Mouse (Mus musculus) MEL (cell line): ENCODE data around the gene Senp5. TPM values are rescaled to one million over a fixed set of nuclear protein-coding genes. Genes with fewer than 3 reads are reported as not detected.

Source experiments
- DNase-seq: peaks from one replicate; pipeline ENCODE4 v3.0.0; 2011; ENCODE audit warnings: low read depth, low spot score
- H3K27ac ChIP-seq: 2 replicates; pipeline ENCODE4 v1.5.1; 2012; ENCODE audit warnings: low read depth, mild to moderate bottlenecking, control low read depth, low read length, moderate library complexity; ENCODE audit not compliant: control insufficient read depth
- H3K27me3 ChIP-seq, 2 experiments: fragments of 150-350 bp in 1 of 2; sonication (generic) in 1 of 2; 2 replicates each; pipeline ENCODE4 v1.6.1; 2012; ENCODE audit warnings: low read length in 2 of 2, mild to moderate bottlenecking in 2 of 2, improper control_type of control experiment in 1 of 2, moderate library complexity in 1 of 2; ENCODE audit not compliant: insufficient read depth in 2 of 2, control insufficient read depth in 1 of 2
- H3K36me3 ChIP-seq, 2 experiments: 2 replicates each; pipeline ENCODE4 v1.6.1; 2012 to 2014; ENCODE audit warnings: low read length in 2 of 2, improper control_type of control experiment in 1 of 2, inconsistent platforms in 1 of 2, mild to moderate bottlenecking in 1 of 2; ENCODE audit not compliant: insufficient read depth in 2 of 2, control insufficient read depth in 1 of 2
- H3K4me1 ChIP-seq, 2 experiments: fragments of 150-350 bp in 1 of 2; sonication (generic) in 1 of 2; 2 replicates each; pipeline ENCODE4 v1.6.1; 2012; ENCODE audit warnings: low read length in 2 of 2, improper control_type of control experiment in 1 of 2, mild to moderate bottlenecking in 1 of 2; ENCODE audit not compliant: insufficient read depth in 2 of 2, control insufficient read depth in 1 of 2
- H3K4me3 ChIP-seq, 2 experiments: fragments of 150-350 bp in 1 of 2; sonication (generic) in 1 of 2; 2 replicates each; pipeline ENCODE4 v1.5.1; 2012; ENCODE audit warnings: low read depth in 2 of 2, low read length in 2 of 2, mild to moderate bottlenecking in 2 of 2, moderate library complexity in 2 of 2, control low read depth in 1 of 2, improper control_type of control experiment in 1 of 2; ENCODE audit not compliant: control insufficient read depth in 1 of 2, insufficient read depth in 1 of 2
- H3K79me2 ChIP-seq: 2 replicates; pipeline ENCODE4 v1.6.1; 2012; ENCODE audit warnings: mild to moderate bottlenecking, low read length, moderate library complexity; ENCODE audit not compliant: control insufficient read depth, poor library complexity, insufficient read depth
- H3K9ac ChIP-seq: 2 replicates; pipeline ENCODE4 v1.6.1; 2012; ENCODE audit warnings: low read depth, mild to moderate bottlenecking, control low read depth, low read length, moderate library complexity; ENCODE audit not compliant: control insufficient read depth, poor library complexity, severe bottlenecking
- H3K9me3 ChIP-seq: fragments of 150-350 bp; sonication (generic); replicated peaks from 2 replicates; pipeline ENCODE4 v1.6.1; 2012; ENCODE audit warnings: mild to moderate bottlenecking, low read length, improper control_type of control experiment, moderate library complexity; ENCODE audit not compliant: insufficient read depth
- BHLHE40 ChIP-seq: IDR thresholded peaks from 2 replicates; pipeline ENCODE4 v1.6.1; 2012; ENCODE audit warnings: low read depth, mild to moderate bottlenecking, inconsistent platforms, low read length, improper control_type of control experiment, borderline replicate concordance
- CTCF ChIP-seq, 3 experiments: IDR thresholded peaks in 2 of 3; conservative IDR thresholded peaks in 1 of 3; 2 replicates each; pipeline ENCODE4 v1.5.1; 2011 to 2012; ENCODE audit warnings: low read length in 3 of 3, low read depth in 2 of 3, mild to moderate bottlenecking in 2 of 3, improper control_type of control experiment in 1 of 3, inconsistent platforms in 1 of 3, mixed read lengths in 1 of 3, moderate library complexity in 1 of 3; ENCODE audit not compliant: control insufficient read depth in 1 of 3, insufficient read depth in 1 of 3, poor library complexity in 1 of 3, severe bottlenecking in 1 of 3
- ELF1 ChIP-seq: IDR thresholded peaks from 2 replicates; pipeline ENCODE4 v1.6.1; 2014; ENCODE audit warnings: low read depth, mild to moderate bottlenecking, inconsistent platforms, low read length, improper control_type of control experiment, moderate library complexity
- EP300 ChIP-seq, 2 experiments: IDR thresholded peaks; 2 replicates each; pipeline ENCODE4 v1.6.1; 2011; ENCODE audit warnings: improper control_type of control experiment in 2 of 2, low read length in 2 of 2, low read depth in 1 of 2, mild to moderate bottlenecking in 1 of 2
- GABPA ChIP-seq: IDR thresholded peaks from 2 replicates; pipeline ENCODE4 v1.6.1; 2012; ENCODE audit warnings: low read depth, mild to moderate bottlenecking, inconsistent platforms, low read length, improper control_type of control experiment, moderate library complexity
- HCFC1 ChIP-seq: IDR thresholded peaks from 2 replicates; pipeline ENCODE4 v1.6.1; 2012; ENCODE audit warnings: low read depth, mild to moderate bottlenecking, inconsistent platforms, low read length, improper control_type of control experiment, moderate library complexity
- JUND ChIP-seq: IDR thresholded peaks from 2 replicates; pipeline ENCODE4 v1.6.1; 2011; ENCODE audit warnings: low read depth, mild to moderate bottlenecking, improper control_type of control experiment, low read length
- KAT2A ChIP-seq: conservative IDR thresholded peaks from 2 replicates; pipeline ENCODE4 v1.6.1; 2012; ENCODE audit warnings: low read depth, low read length, improper control_type of control experiment, inconsistent platforms
- MAX ChIP-seq: IDR thresholded peaks from 2 replicates; pipeline ENCODE4 v1.6.1; 2011; ENCODE audit warnings: low read length, improper control_type of control experiment
- MAZ ChIP-seq: IDR thresholded peaks from 2 replicates; pipeline ENCODE4 v1.6.1; 2012; ENCODE audit warnings: low read depth, mild to moderate bottlenecking, inconsistent platforms, low read length, improper control_type of control experiment
- MXI1 ChIP-seq: IDR thresholded peaks from 2 replicates; pipeline ENCODE4 v1.6.1; 2011; ENCODE audit warnings: mild to moderate bottlenecking, low read depth, low read length, improper control_type of control experiment
- MYB ChIP-seq: IDR thresholded peaks from 2 replicates; pipeline ENCODE4 v1.6.1; 2011; ENCODE audit warnings: mild to moderate bottlenecking, low read depth, low read length, improper control_type of control experiment
- MYC ChIP-seq: IDR thresholded peaks from 2 replicates; pipeline ENCODE4 v1.6.1; 2011; ENCODE audit warnings: low read depth, mild to moderate bottlenecking, low read length, improper control_type of control experiment, moderate library complexity
- NELFE ChIP-seq: IDR thresholded peaks from 2 replicates; pipeline ENCODE4 v1.6.1; 2011; ENCODE audit warnings: low read depth, low read length, improper control_type of control experiment
- NRF1 ChIP-seq: IDR thresholded peaks from 2 replicates; pipeline ENCODE4 v1.6.1; 2014; ENCODE audit warnings: low read depth, mild to moderate bottlenecking, inconsistent platforms, low read length, improper control_type of control experiment, moderate library complexity; ENCODE audit not compliant: poor library complexity, insufficient read depth, severe bottlenecking
- POLR2A ChIP-seq, 2 experiments: IDR thresholded peaks; 2 replicates each; pipeline ENCODE4 v1.6.1; 2011 to 2012; ENCODE audit warnings: low read length in 2 of 2, mild to moderate bottlenecking in 2 of 2, control low read depth in 1 of 2, improper control_type of control experiment in 1 of 2, low read depth in 1 of 2, moderate library complexity in 1 of 2; ENCODE audit not compliant: control insufficient read depth in 1 of 2, insufficient read depth in 1 of 2, poor library complexity in 1 of 2
- POLR2AphosphoS5 ChIP-seq: IDR thresholded peaks from 2 replicates; pipeline ENCODE4 v1.6.1; 2012; ENCODE audit warnings: low read depth, borderline replicate concordance, mild to moderate bottlenecking, inconsistent platforms, low read length, moderate library complexity, mixed read lengths
- RAD21 ChIP-seq: IDR thresholded peaks from 2 replicates; pipeline ENCODE4 v1.6.1; 2011; ENCODE audit warnings: mild to moderate bottlenecking, low read depth, low read length, improper control_type of control experiment
- RCOR1 ChIP-seq: IDR thresholded peaks from 2 replicates; pipeline ENCODE4 v1.6.1; 2012; ENCODE audit warnings: low read depth, mild to moderate bottlenecking, inconsistent platforms, low read length, improper control_type of control experiment
- SIN3A ChIP-seq: IDR thresholded peaks from 2 replicates; pipeline ENCODE4 v1.6.1; 2012; ENCODE audit warnings: low read length, improper control_type of control experiment, inconsistent platforms
- TAL1 ChIP-seq: IDR thresholded peaks from 2 replicates; pipeline ENCODE4 v1.6.1; 2012; ENCODE audit warnings: mild to moderate bottlenecking, inconsistent platforms, low read length, moderate library complexity, mixed read lengths
- TBP ChIP-seq: IDR thresholded peaks from 2 replicates; pipeline ENCODE4 v1.8.0; 2011; ENCODE audit warnings: low read depth, low read length, improper control_type of control experiment
- UBTF ChIP-seq: IDR thresholded peaks from 2 replicates; pipeline ENCODE4 v1.6.1; 2012; ENCODE audit warnings: low read depth, mild to moderate bottlenecking, inconsistent platforms, low read length, improper control_type of control experiment, moderate library complexity, borderline replicate concordance; ENCODE audit not compliant: insufficient read depth
- USF1 ChIP-seq: IDR thresholded peaks from 2 replicates; pipeline ENCODE4 v1.6.1; 2014; ENCODE audit warnings: low read depth, mild to moderate bottlenecking, inconsistent platforms, low read length, improper control_type of control experiment, moderate library complexity
- USF2 ChIP-seq, 2 experiments: IDR thresholded peaks; 2 replicates each; pipeline ENCODE4 v1.6.1; 2011 to 2012; ENCODE audit warnings: improper control_type of control experiment in 2 of 2, low read length in 2 of 2, borderline replicate concordance in 1 of 2, inconsistent platforms in 1 of 2, low read depth in 1 of 2, mild to moderate bottlenecking in 1 of 2; ENCODE audit not compliant: insufficient read depth in 1 of 2
- ZC3H11A ChIP-seq: IDR thresholded peaks from 2 replicates; pipeline ENCODE4 v1.6.1; 2012; ENCODE audit warnings: low read depth, mild to moderate bottlenecking, inconsistent platforms, low read length, improper control_type of control experiment
- ZKSCAN1 ChIP-seq: IDR thresholded peaks from 2 replicates; pipeline ENCODE4 v1.6.1; 2012; ENCODE audit warnings: low read depth, mild to moderate bottlenecking, inconsistent platforms, low read length, improper control_type of control experiment, moderate library complexity
- polyA plus RNA-seq, 2 experiments: library from polyadenylated mRNA; stranded (reverse) in 1 of 2; unstranded in 1 of 2; fragments of >175 nt in 1 of 2; fragments of >200 nt in 1 of 2; gene quantifications; 2 replicates each; pipeline versions ENCODE4 v1.2.1 to v1.2.4; 2012; ENCODE audit warnings: low replicate concordance in 2 of 2, low read depth in 1 of 2; ENCODE audit not compliant: insufficient read length in 2 of 2, insufficient read depth in 1 of 2, missing spikeins in 1 of 2
- total RNA-seq: library from RNA; depleted of rRNA; stranded (reverse); fragments of 300-350 nt; gene quantifications from 2 replicates; pipeline ENCODE4 v1.2.3, GENCODE M21; 2012

The Senp5 gene
- total and polyA plus RNA-seq, 3 experiments, result 10.3 to 12.5 TPM; not detected in 1

GRCm38 (mm10) chr16:31963224-31963623 is 39.9 kb downstream of the Senp5 start:
- H3K9ac ChIP-seq, result no peak overlapping the region
- H3K79me2 ChIP-seq, result no peaks in the 10 kb centered on the region
- no peaks in the 10 kb centered on the region for H3K9me3 ChIP-seq
- H3K4me3 ChIP-seq, result no peak overlapping the region
- no peak for TF ChIP-seq KAT2A
- TF ChIP-seq MXI1, result no peak
- no peak for TF ChIP-seq CTCF (IDR thresholded peaks at IDR 0.05 in 2 of 3, conservative IDR thresholded peaks at IDR 0.05 in 1 of 3; ENCODE audit: control insufficient read depth in 1 of 3, insufficient read depth in 1 of 3, low read depth in 2 of 3, low read length in 3 of 3, poor library complexity in 1 of 3, severe bottlenecking in 1 of 3)
- no peak for TF ChIP-seq RCOR1
- no peak for TF ChIP-seq UBTF
- no peak for TF ChIP-seq ZKSCAN1
- TF ChIP-seq POLR2AphosphoS5, result no peak
- TF ChIP-seq MYC, result no peak
- no peak for TF ChIP-seq MYB
- TF ChIP-seq JUND, result no peak
- no peak for TF ChIP-seq POLR2A (IDR thresholded peaks at IDR 0.05; ENCODE audit: control insufficient read depth in 1 of 2, insufficient read depth in 1 of 2, low read depth in 1 of 2, low read length in 2 of 2, poor library complexity in 1 of 2)
- TF ChIP-seq, all 39 proteins: peak for 0
- H3K27ac ChIP-seq, result no peak overlapping the region
- no peaks in the 10 kb centered on the region for H3K27me3 ChIP-seq
- DNase-seq, result no peak
- H3K4me1 ChIP-seq, result no peaks in the 10 kb centered on the region
- peaks cover 0 to 10% of the 10 kb centered on the region in 2 experiments; a peak in 2 of 4 replicates for H3K36me3 ChIP-seq

- DNase-seq, result peak; percentile 96
- H3K4me3 ChIP-seq, result peak within 1 kb of the TSS; percentile 85 to 90
- H3K27me3 ChIP-seq, result no peaks in the 10 kb centered on the region
- peaks cover 63% of the 10 kb centered on the region for H3K79me2 ChIP-seq
- no peaks in the 10 kb centered on the region for H3K9me3 ChIP-seq
- H3K9ac ChIP-seq, result peak within 1 kb of the TSS; percentile 90
- peak within 1 kb of the TSS; percentile 63 for H3K27ac ChIP-seq
- peaks cover 2 to 13% of the 10 kb centered on the region in 2 experiments; a peak in 3 of 4 replicates for H3K36me3 ChIP-seq
- peaks cover 4 to 9% of the 10 kb centered on the region in 2 experiments; a peak in 3 of 4 replicates for H3K4me1 ChIP-seq
- TF ChIP-seq RCOR1, result 0 out of 2 replicates have a peak, but pooled peaks have one; percentile 24
- peak; percentile 84 for TF ChIP-seq USF1
- TF ChIP-seq BHLHE40, result 0 out of 2 replicates have a peak, but pooled peaks have one; percentile 54
- peak; percentile 98 for TF ChIP-seq HCFC1
- peak; percentile 87 for TF ChIP-seq MYC
- peak; percentile 20; the same call in 1 of the 2 replicates for TF ChIP-seq ZC3H11A
- peak; percentile 82; the same call in 1 of the 2 replicates for TF ChIP-seq KAT2A
- no peak for TF ChIP-seq USF2 (IDR thresholded peaks at IDR 0.05; ENCODE audit: borderline replicate concordance in 1 of 2, insufficient read depth in 1 of 2, low read depth in 1 of 2, low read length in 2 of 2)
- TF ChIP-seq MAX, result peak; percentile 90
- no peak; the same call in 1 of the 2 replicates for TF ChIP-seq JUND
- TF ChIP-seq MXI1, result peak; percentile 99
- TF ChIP-seq GABPA, result peak; percentile 66; the same call in 1 of the 2 replicates
- no peak for TF ChIP-seq NRF1
- peak in 1 of 2 experiments; percentile 51; a peak in 2 of 4 replicates for TF ChIP-seq EP300 (IDR thresholded peaks at IDR 0.05; ENCODE audit: low read depth in 1 of 2, low read length in 2 of 2)
- no peak for TF ChIP-seq CTCF (IDR thresholded peaks at IDR 0.05 in 2 of 3, conservative IDR thresholded peaks at IDR 0.05 in 1 of 3; ENCODE audit: control insufficient read depth in 1 of 3, insufficient read depth in 1 of 3, low read depth in 2 of 3, low read length in 3 of 3, poor library complexity in 1 of 3, severe bottlenecking in 1 of 3)
- no peak for TF ChIP-seq RAD21
- peak; percentile 93 to 95 for TF ChIP-seq POLR2A (IDR thresholded peaks at IDR 0.05; ENCODE audit: control insufficient read depth in 1 of 2, insufficient read depth in 1 of 2, low read depth in 1 of 2, low read length in 2 of 2, poor library complexity in 1 of 2)
- no peak for TF ChIP-seq TAL1
- no peak for TF ChIP-seq ZKSCAN1
- TF ChIP-seq MAZ, result peak; percentile 85
- peak; percentile 98 for TF ChIP-seq SIN3A
- peak; percentile 64; the same call in 1 of the 2 replicates for TF ChIP-seq TBP
- no peak for TF ChIP-seq MYB
- TF ChIP-seq ELF1, result peak; percentile 89
- TF ChIP-seq NELFE, result peak; percentile 93
Observed at GRCm38 (mm10) chr16:31948345-31948774, 54.7 kb downstream of the Senp5 start, which contains the start of the genes 0610012G03Rik and Ncbp2. TSS of gene 0610012G03Rik (minus strand) at chr16:31948494. TSS of gene Ncbp2 (plus strand) at chr16:31948513.
